Comparison of ENCODE assay signal across 24 mouse cellular contexts in the genomic region with DNA sequence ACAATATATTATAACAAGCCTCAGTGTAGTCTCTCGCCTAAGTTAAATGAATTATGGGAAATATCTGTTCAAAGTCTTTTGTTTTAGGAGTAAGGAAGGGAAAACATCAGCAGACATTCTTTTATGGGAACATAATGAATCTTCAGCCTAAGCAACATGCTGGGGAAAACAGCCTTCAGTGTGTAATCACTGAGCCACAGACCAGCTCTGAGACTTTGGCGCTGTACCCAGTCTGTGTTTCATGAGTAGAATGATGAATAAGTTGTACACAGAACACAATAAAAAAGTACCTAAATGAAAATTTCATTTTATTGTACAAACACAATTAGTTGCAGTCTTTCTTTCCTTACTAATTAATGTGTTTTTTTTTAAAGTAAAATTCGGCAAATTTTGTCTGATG.
"Had no signal": no experiment of that assay in that cellular context is flagged by ENCODE, and none has a peak within 500 bp of the region (broad histone marks: within the 10 kb centered on the region; RNA-seq: fewer than 3 reads in every experiment).

No protein-coding gene starts in this region.

- H3K4me2 ChIP-seq: heart, embryonic 11.5 days; heart, embryonic 13.5 days; heart, embryonic 15.5 days; hindbrain, embryonic 15.5 days; kidney, embryonic 15.5 days; limb, embryonic 13.5 days; limb, embryonic 15.5 days; liver, embryonic 12.5 days had no signal

- H3K4me3 ChIP-seq: heart, adult 2 months; heart, embryonic 13.5 days; heart, embryonic 15.5 days; hindbrain, embryonic 15.5 days; kidney, embryonic 15.5 days; limb, embryonic 13.5 days; limb, embryonic 15.5 days; liver, embryonic 12.5 days had no signal

- H3K9me3 ChIP-seq: heart, embryonic 13.5 days; heart, embryonic 15.5 days; hindbrain, embryonic 15.5 days; kidney, embryonic 15.5 days; limb, embryonic 13.5 days; limb, embryonic 15.5 days; liver, embryonic 12.5 days had no signal

- H3K36me3 ChIP-seq: heart, embryonic 13.5 days; heart, embryonic 15.5 days; hindbrain, embryonic 15.5 days; kidney, embryonic 15.5 days; limb, embryonic 13.5 days; limb, embryonic 15.5 days; liver, embryonic 12.5 days had no signal

- ATAC-seq: intestine, embryonic 16.5 days; liver, embryonic 12.5 days had no signal

- DNase-seq: gastrocnemius, postnatal 14 days; gastrocnemius, postnatal 36 days; heart, adult 11 months; heart, adult 2 months; heart, postnatal 14 days; heart, postnatal 36 days; kidney, adult 11 months; kidney, adult 2 months; kidney, adult 9 months; kidney, postnatal 14 days; kidney, postnatal 36 days; layer of hippocampus, adult 9-11 months; layer of hippocampus, postnatal 36 days; left cerebral cortex, postnatal 4 days had no signal

- H3K9ac ChIP-seq: heart, embryonic 13.5 days; heart, embryonic 15.5 days; hindbrain, embryonic 15.5 days; kidney, embryonic 15.5 days; limb, embryonic 13.5 days; limb, embryonic 15.5 days; liver, embryonic 12.5 days had no signal

- H3K27me3 ChIP-seq: heart, embryonic 13.5 days; heart, embryonic 15.5 days; hindbrain, embryonic 15.5 days; kidney, embryonic 15.5 days; limb, embryonic 13.5 days; limb, embryonic 15.5 days; liver, embryonic 12.5 days had no signal

- H3K27ac ChIP-seq: heart, adult 2 months; heart, embryonic 13.5 days; heart, embryonic 15.5 days; hindbrain, embryonic 15.5 days; kidney, embryonic 15.5 days; kidney, postnatal 0 days; limb, embryonic 13.5 days; limb, embryonic 15.5 days; liver, embryonic 12.5 days had no signal

- H3K4me1 ChIP-seq: heart, embryonic 13.5 days; heart, embryonic 15.5 days; hindbrain, embryonic 15.5 days; kidney, embryonic 15.5 days; limb, embryonic 13.5 days; limb, embryonic 15.5 days; liver, embryonic 12.5 days had no signal
